9 mouse cellular contexts compared by ENCODE assay signal in genomic region chr2:24296837-24297236, GRCm38 (mm10). TPM values are rescaled to one million over a fixed set of nuclear protein-coding genes. Genes with fewer than 3 reads are reported as not detected.
DNase-seq lines count a peak whose midpoint lies in the region; ATAC-seq lines count a peak whose summit lies in the region.
"Had no signal": no experiment of that assay in that cellular context is flagged by ENCODE, and none has a peak within 500 bp of the region (broad histone marks: within the 10 kb centered on the region; RNA-seq: fewer than 3 reads in every experiment).

No protein-coding gene starts in this region.

- H3K9ac ChIP-seq in forebrain, embryonic 16.5 days (replicated peaks; ENCODE audit: low read depth, low read length), result no peak overlapping the region

- H3K36me3 ChIP-seq in forebrain, embryonic 10.5 days (replicated peaks), result no peaks in the 10 kb centered on the region
- no peaks in the 10 kb centered on the region for H3K36me3 ChIP-seq in forebrain, embryonic 16.5 days (ENCODE audit: control insufficient read depth, insufficient read depth)
- no peaks in the 10 kb centered on the region for H3K36me3 ChIP-seq in splenic B cell, adult 2 months (ENCODE audit: control insufficient read depth, insufficient read depth, low read length, poor library complexity, severe bottlenecking)

- 20% methylated on average over 3 of the region's 3 CpGs for WGBS in forebrain, embryonic 10.5 days
- 8% methylated on average over 3 of the region's 3 CpGs for WGBS in forebrain, embryonic 16.5 days

- H3K4me2 ChIP-seq in forebrain, embryonic 16.5 days (ENCODE audit: low read length), result no peak overlapping the region

- no peak for ATAC-seq in forebrain, embryonic 16.5 days

- H3K9me3 ChIP-seq in forebrain, embryonic 10.5 days, result no peaks in the 10 kb centered on the region
- H3K9me3 ChIP-seq in forebrain, embryonic 16.5 days (ENCODE audit: control insufficient read depth, low read length), result no peaks in the 10 kb centered on the region

- no peaks in the 10 kb centered on the region for H3K27me3 ChIP-seq in forebrain, embryonic 10.5 days (ENCODE audit: poor library complexity, severe bottlenecking)
- no peaks in the 10 kb centered on the region for H3K27me3 ChIP-seq in forebrain, embryonic 16.5 days (replicated peaks; ENCODE audit: control insufficient read depth, insufficient read depth, low read length)
- no peaks in the 10 kb centered on the region for H3K27me3 ChIP-seq in splenic B cell, adult 2 months (ENCODE audit: control insufficient read depth, insufficient read depth, low read length, poor library complexity, severe bottlenecking)

- H3K27ac ChIP-seq in forebrain, embryonic 10.5 days, result no peak overlapping the region
- H3K27ac ChIP-seq in forebrain, embryonic 16.5 days (ENCODE audit: low read length), result no peak overlapping the region

- no peaks in the 10 kb centered on the region for H3K4me1 ChIP-seq in forebrain, embryonic 10.5 days
- no peaks in the 10 kb centered on the region for H3K4me1 ChIP-seq in forebrain, embryonic 16.5 days (replicated peaks; ENCODE audit: control insufficient read depth, insufficient read depth, low read length)

- DNase-seq in forebrain, embryonic 10.5 days (ENCODE audit: extremely low spot score, low spot score), result peak; percentile 40
- DNase-seq in urinary bladder, postnatal 25 days (ENCODE audit: low spot score), result peak; percentile 47
- DNase-seq in urinary bladder, postnatal 4 days (ENCODE audit: low spot score in 2 of 2), result no peak
- peak; percentile 47 for DNase-seq in embryo, embryonic 11.5 days (ENCODE audit: low read depth, low spot score)
- peak; percentile 9 to 25 for DNase-seq in layer of hippocampus, adult 8-10 months (ENCODE audit: low spot score in 2 of 2)
- peak; percentile 70 for DNase-seq in mesoderm, embryonic 11.5 days (ENCODE audit: low read depth, low spot score)
- DNase-seq in splenic B cell, adult 2 months (ENCODE audit: low read depth, low spot score), result peak; percentile 87

- no peak overlapping the region for H3K4me3 ChIP-seq in forebrain, embryonic 10.5 days
- H3K4me3 ChIP-seq in forebrain, embryonic 16.5 days (replicated peaks; ENCODE audit: low read length), result no peak overlapping the region

RNA-seq across cellular contexts. Expression of gene Il1f10, which starts 5.8 kb away (rescaled TPM):
- not detected in 2 replicates for polyA plus RNA-seq in forebrain, embryonic 10.5 days (2016; fragmentation: Nextera tagmentation; extraction: Ambion mirVana)
- not detected in 2 replicates for polyA plus RNA-seq in forebrain, embryonic 16.5 days (2015; fragmentation: Nextera tagmentation; extraction: Ambion mirVana)
- total RNA-seq in layer of hippocampus, adult 8-10 months (2022), result not detected
- total RNA-seq: left cerebral cortex, postnatal 36 days had no signal

RNA-seq across cellular contexts. Expression of gene Il1f5, which starts 20.1 kb away (rescaled TPM):
- not detected in 2 replicates for polyA plus RNA-seq in forebrain, embryonic 10.5 days (2016; fragmentation: Nextera tagmentation; extraction: Ambion mirVana)
- polyA plus RNA-seq in forebrain, embryonic 16.5 days (2015; fragmentation: Nextera tagmentation; extraction: Ambion mirVana), result not detected in 2 replicates
- not detected for total RNA-seq in layer of hippocampus, adult 8-10 months (2022)

RNA-seq across cellular contexts. Expression of gene Il1rn, which starts 39.8 kb away (rescaled TPM):
- polyA plus RNA-seq in forebrain, embryonic 10.5 days (2016; fragmentation: Nextera tagmentation; extraction: Ambion mirVana), result not detected in 2 replicates
- polyA plus RNA-seq in forebrain, embryonic 16.5 days (2015; fragmentation: Nextera tagmentation; extraction: Ambion mirVana), result 0.10 TPM in 1 of 2 replicates, not detected in the other
- total RNA-seq in layer of hippocampus, adult 8-10 months (2022), result under 1 TPM in 1 of 4 experiments, not detected in 3; 0.58 TPM
- total RNA-seq: left cerebral cortex, postnatal 36 days had no signal

Comparison
In these comparisons a context has a peak if more than half of its experiments do, and no peak if none do; other contexts are left out.
1. DNase-seq: peak in forebrain, embryonic 10.5 days (single experiment), urinary bladder, postnatal 25 days (single experiment), embryo, embryonic 11.5 days (single experiment), layer of hippocampus, adult 8-10 months (2 of 2), mesoderm, embryonic 11.5 days (single experiment) and splenic B cell, adult 2 months (single experiment); none in urinary bladder, postnatal 4 days (0 of 2).